Mouse (Mus musculus): Measurements from ENCODE around the gene Gm5930. TPM values are rescaled to one million over a fixed set of nuclear protein-coding genes. Genes with fewer than 3 reads are reported as not detected.
"Not testable (repeated sequence)": the region's sequence is repeated elsewhere in the genome, so short reads cannot be mapped to it uniquely, and the experiment has no call there.

Gm5930 gene
- total RNA-seq (2021), result not detected
- long read RNA-seq, experiment 1, result 0 reads
- long read RNA-seq, experiment 2, result 0 reads

GRCm38 (mm10) chr14:44338484-44338883 lies at the start of gene Gm5930:
TSS of gene Gm5930 (minus strand) at chr14:44338584.
- not testable (repeated sequence) for DNase-seq (ENCODE audit: low spot score in 2 of 2)

- DNase-seq (ENCODE audit: low spot score in 2 of 2), result not testable (repeated sequence)
Observed at GRCm38 (mm10) chr14:44384233-44384632, 45.8 kb upstream of the Gm5930 start.

- DNase-seq (ENCODE audit: low spot score in 2 of 2), result not testable (repeated sequence)
Observed at GRCm38 (mm10) chr14:44365057-44365456, 26.7 kb upstream of the Gm5930 start, which contains the start of gene Gm8229. TSS of gene Gm8229 (plus strand) at chr14:44365357.

- DNase-seq (ENCODE audit: low spot score in 2 of 2), result not testable (repeated sequence)
Observed at GRCm38 (mm10) chr14:44362301-44362700, 23.9 kb upstream of the Gm5930 start.

- DNase-seq (ENCODE audit: low spot score in 2 of 2), result not testable (repeated sequence)
Observed at GRCm38 (mm10) chr14:44361416-44361815, 23.0 kb upstream of the Gm5930 start.

GRCm38 (mm10) chr14:44312049-44312448 lies 26.3 kb downstream of the Gm5930 start:
- DNase-seq (ENCODE audit: low spot score in 2 of 2), result not testable (repeated sequence)

GRCm38 (mm10) chr14:44285280-44285679 lies 53.1 kb downstream of the Gm5930 start, which contains the start of gene Gm8220:
TSS of gene Gm8220 (plus strand) at chr14:44285580.
- DNase-seq (ENCODE audit: low spot score in 2 of 2), result not testable (repeated sequence)

Other genes starting within 250 kb of the Gm5930 start
- gene Ear2, start 235.9 kb downstream of the Gm5930 start, total RNA-seq (2021), result 1 to 10 TPM; 1.2 to 2.1 TPM
- gene Gm3327, start 214.7 kb downstream of the Gm5930 start, total RNA-seq (2021), result not detected
- gene Gm8212, start 140.9 kb downstream of the Gm5930 start, total RNA-seq (2021), result not detected
- gene 4930503E14Rik, start 125.3 kb downstream of the Gm5930 start, total RNA-seq (2021), result not detected
- not detected for gene Gm8220, start 53.0 kb downstream of the Gm5930 start, total RNA-seq (2021)
- not detected for gene Gm8229, start 26.8 kb upstream of the Gm5930 start, total RNA-seq (2021)
- gene Gm3371, start 72.1 kb upstream of the Gm5930 start, total RNA-seq (2021), result not detected
- gene Gm8232, start 95.1 kb upstream of the Gm5930 start, total RNA-seq (2021), result not detected
- gene BC061237, start 153.9 kb upstream of the Gm5930 start, total RNA-seq (2021), result not detected
- not detected for gene Gm17093, start 179.7 kb upstream of the Gm5930 start, total RNA-seq (2021)
- not detected for gene Gm8247, start 244.6 kb upstream of the Gm5930 start, total RNA-seq (2021)